Mouse (Mus musculus) mesoderm, embryonic 11.5 days (tissue): ENCODE measurements around the gene Mmgt2.
A peak's percentile ranks its signal among the peaks of the same experiment; 100 is the strongest.

Experiments used
- DNase-seq: peaks from one replicate; pipeline ENCODE4 v3.0.0-alpha.2; 2012; ENCODE audit warnings: low read depth, low spot score

Mmgt2 gene

DNA sequence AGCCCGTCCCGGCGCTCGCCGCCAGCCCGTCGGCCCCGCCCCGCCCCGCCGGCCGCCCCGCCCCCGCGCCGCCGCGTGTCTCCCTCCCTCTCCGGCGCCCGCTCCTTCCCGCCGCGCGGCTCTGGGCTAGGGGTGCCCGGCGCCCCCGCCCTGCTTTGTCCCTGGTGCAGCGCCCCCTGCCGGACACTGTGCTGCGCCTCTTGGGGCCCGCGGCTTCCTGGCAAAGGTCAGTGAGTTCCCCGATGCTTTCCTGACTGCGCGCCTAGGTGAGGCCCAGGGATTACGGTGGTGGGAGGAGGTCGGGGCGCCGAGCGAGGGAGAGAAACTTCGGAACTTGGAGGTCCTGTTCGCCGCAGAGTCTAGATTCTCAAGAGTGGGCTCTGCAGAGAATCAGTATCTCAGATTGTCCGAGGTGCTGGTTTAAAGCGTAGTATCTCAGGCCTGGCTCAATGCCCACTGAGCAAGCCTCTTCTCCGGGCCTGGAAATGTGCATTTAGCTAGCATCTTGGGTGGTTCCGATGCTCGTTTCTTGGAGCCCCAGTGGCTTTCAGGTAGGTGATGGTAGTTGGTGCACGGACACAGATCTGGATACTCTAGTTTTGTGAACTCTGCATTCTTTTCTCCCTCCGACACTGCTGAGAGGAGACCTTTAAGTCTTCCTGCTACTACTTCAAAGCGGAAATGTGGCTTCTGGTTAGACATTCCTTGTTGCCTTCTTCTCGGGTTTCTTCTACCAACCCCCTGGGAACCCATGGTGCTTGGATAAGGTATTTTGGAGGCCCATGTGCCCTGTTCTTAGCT, at the start of gene Mmgt2:
Gene Mmgt2, plus strand, starts transcription at position 74 of the 801 bp plus-strand sequence.
- DNase-seq: peak; percentile 95

DNA sequence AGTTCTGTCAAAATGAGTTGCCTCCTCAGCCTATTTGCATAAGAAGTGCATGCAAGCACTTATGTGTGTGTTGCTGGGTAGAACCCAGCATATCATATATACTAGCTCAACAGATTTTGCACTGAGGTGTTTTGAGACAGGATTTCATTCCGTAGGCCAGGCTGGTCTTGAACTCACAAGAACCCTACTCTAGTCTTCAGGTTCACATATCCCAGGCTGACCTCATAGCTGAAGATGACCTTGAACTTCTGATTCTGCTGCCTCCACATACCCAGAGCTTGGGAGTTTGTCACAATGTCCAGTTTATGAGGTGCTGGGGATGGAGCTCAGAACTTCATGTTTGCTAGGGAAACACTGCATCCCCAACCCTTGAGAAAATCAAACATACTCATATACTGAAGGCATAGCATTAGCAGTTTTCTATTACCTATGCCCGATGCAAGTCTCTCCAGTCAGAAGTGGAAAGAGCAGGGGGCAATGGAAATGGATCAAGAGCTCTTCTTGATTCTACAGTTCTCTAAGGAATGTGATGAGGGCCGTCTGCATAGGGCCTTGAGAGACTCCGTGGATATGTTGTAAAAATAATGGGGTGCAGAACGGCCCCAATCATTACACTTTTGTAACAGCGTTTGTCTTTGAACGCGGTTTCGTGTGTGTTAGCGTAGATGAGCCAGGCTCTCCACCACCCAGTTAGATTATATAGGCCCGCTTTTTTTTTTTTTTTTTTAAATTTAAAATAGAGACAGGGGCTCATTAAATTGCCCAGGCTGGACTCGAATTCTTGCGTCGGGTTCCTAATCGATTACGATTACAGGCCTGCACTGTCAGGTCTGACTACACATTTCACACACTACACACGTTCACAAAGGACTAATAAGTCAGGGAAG, 46.5 kb upstream of the Mmgt2 start:
- no peak for DNase-seq

- peak; percentile 99 for DNase-seq
Measured at GRCm38 (mm10) chr11:62602619-62603311, 45.7 kb upstream of the Mmgt2 start.

DNA sequence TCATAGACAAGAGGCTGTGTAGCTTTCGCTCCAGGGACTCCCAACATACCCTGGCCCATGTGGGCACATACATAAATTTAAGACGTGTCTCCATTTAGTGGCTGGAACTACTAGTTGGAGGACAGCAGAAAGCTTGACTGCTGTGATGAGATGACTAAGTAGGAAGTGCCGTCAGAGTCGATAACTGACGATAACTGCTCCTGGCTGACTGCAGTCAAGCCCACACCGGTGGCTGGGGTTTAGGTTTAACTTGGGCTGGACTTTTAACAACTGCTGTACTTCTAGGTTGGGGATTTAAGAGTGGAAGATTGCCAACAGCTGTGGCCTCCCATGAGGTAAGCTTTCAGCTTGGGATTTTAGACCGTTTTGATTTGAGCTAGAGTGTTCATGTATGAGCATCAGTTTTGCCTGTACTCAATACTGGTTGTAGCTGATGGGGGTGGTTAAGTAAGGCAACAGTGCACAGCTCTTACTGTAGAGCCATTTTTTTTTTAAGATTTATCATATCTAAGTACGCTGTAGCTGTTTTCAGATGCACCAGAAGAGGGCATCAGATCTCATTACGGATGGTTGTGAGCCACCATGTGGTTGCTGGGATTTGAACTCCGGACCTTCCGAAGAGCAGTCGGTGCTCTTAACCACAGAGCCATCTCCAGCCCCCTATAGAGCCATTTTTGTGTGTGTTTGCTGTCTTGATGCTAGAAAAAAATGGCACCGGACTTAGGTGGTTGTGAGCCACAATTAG, 45.0 kb upstream of the Mmgt2 start:
- DNase-seq: no peak

DNA sequence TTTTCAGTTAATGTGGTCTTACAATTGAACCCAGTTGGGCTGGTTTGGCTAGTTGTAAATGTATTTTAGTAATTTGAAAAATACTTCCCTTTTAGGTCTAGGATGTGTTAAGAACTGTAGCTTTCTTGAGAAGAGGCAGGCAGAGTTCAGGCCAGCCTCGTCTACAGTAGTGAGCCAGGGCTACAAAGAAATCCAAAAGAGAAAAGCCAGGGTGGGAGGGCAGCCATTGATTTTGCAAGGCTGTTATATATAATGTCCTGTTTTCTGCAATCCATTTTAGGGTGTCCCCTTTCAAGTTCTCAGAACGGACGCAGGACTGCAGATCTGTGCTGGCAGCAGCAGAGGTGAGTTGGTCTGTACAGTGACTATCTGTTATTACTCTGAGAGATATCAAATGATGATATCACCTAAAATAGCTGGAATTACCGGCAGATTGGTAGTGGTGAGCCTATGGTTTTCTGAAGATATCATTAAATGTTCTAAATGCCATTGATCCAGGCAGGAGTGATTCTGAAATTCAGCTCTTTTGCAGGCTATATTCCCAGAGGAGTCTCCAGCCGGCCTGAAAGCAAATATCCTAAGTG, 44.2 kb upstream of the Mmgt2 start:
- no peak for DNase-seq

DNA sequence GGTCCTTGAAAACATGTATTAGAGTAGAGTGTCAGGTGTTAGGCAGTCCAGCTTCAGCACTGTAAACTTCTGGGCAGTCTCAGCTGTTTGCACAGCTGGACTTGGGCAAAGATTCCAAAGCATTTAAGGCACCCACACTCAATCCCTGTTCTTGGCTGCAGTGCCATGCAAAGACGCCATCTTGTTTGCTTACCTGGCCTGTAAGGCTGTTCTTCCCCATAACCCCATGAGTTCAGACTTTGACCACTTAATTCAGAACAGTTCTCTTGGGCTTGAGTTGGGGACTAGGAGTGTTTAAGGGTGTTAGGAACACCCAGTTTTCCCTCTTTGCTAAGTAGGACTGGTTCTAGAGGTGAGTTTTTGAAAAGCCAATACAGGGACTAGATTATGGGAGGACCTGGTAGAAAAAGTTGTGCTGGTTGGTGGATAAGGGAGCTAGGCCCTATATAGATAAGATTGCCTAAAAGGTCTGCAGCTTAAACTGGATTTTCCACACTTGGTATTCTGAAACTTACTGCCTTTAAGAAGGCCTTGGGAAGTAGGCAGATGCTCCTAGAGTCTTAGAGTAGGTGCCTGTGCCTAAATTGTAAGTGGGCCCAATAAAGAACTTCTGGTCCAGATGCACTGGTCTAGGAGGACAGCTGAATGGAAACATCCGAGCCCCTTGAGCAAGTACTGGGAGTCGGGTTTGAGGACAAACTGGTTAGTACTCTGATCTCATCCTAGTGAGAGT, 43.4 kb upstream of the Mmgt2 start:
- DNase-seq: no peak

DNA sequence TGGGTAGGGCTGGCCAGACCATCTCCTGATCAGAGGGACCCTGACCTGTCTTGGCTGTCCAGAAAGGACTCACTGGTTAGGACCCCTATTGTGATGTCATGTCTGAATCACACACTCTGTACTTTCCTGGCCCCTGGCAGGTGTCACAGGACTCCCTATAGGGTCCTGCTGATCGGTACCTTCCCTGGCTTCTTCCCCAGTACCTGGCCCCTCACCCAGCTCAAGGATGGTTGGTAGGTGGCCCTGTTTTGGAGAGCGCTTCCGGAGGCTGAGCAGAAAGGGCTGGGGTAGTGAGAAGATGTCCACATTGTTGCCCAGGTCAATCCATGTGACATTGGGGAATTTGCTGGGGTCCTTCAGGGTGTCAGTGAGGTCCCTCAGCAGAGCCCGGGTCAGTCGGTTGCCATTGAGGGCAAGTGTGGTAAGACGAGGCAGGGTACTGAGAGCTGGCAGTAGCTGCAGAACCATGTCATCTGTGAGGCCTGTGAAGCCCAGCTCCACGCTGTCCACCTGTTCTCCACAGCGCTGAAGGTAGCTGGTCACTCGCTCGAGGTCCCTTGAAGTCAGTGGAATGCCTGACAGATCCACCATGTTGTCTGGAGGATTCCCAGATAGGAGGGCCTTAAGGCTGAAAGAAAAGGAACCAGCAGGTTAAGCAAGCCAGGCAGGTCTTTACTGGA, 42.7 kb upstream of the Mmgt2 start:
- no peak for DNase-seq

GRCm38 (mm10) chr11:62606299-62607169, 41.9 kb upstream of the Mmgt2 start:
- no peak for DNase-seq

GRCm38 (mm10) chr11:62607170-62607951, 41.1 kb upstream of the Mmgt2 start:
- no peak for DNase-seq

DNA sequence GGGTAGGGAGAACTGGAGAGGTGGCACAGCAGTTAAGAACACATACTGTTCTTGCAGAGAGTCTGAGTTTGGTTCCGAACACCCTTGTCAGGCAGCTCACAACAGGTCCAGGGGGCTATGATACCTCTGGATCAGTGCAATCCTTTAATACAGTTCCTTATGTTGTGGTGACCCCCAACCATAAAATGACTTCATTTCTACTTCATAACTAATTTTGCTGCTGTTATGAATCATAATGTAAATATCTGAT, 40.6 kb upstream of the Mmgt2 start:
- DNase-seq: no peak

GRCm38 (mm10) chr11:62608826-62609675, 39.4 kb upstream of the Mmgt2 start:
- DNase-seq: no peak

DNA sequence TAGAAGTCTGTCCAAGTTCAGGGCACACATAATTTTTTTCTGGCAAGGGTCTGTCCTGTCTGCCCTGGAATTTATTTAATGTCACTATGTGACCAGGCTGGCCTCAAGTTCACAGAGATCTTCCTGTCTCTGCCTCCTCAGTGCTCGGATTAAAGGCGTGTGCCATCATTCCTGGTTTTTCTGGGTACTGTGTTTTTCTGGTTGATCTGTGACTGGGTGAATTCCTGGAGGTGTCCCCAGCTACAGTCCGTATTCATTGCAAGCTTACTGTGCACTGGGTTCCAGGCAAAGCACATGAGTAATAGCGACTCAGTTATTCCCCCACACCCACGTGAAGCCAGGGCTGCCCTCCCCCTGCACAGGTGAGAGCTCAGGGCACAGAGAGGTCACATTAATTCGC, 38.2 kb upstream of the Mmgt2 start:
- DNase-seq: no peak

GRCm38 (mm10) chr11:62612604-62613003, 35.9 kb upstream of the Mmgt2 start:
- DNase-seq: no peak

- peak; percentile 98 for DNase-seq
Measured at GRCm38 (mm10) chr11:62613657-62614365, 34.7 kb upstream of the Mmgt2 start.

- no peak for DNase-seq
Measured at GRCm38 (mm10) chr11:62614876-62615410, 33.5 kb upstream of the Mmgt2 start.

- no peak for DNase-seq
Measured at GRCm38 (mm10) chr11:62615456-62615855, 33.0 kb upstream of the Mmgt2 start.
